In genomic region chr4:136425000-136425288, GRCm38 (mm10) we compare ENCODE assay signal across 8 mouse cellular contexts. TPM values are rescaled to one million over a fixed set of nuclear protein-coding genes. Genes with fewer than 3 reads are reported as not detected.
DNase-seq lines count a peak whose midpoint lies in the region; ATAC-seq and TF ChIP-seq lines count a peak whose summit lies in the region.

No protein-coding gene starts in this region.

- H3K27ac ChIP-seq in cerebellum, adult 2 months (ENCODE audit: insufficient read depth, low read length) = no peak overlapping the region
- H3K27ac ChIP-seq in heart, embryonic 16.5 days (ENCODE audit: low read length) = no peak overlapping the region
- H3K27ac ChIP-seq in limb, embryonic 13.5 days = no peak overlapping the region
- no peak overlapping the region for H3K27ac ChIP-seq in neural tube, embryonic 13.5 days (replicated peaks)

- H3K4me1 ChIP-seq in megakaryocyte, embryonic 14.5 days = peaks cover 19% of the 10 kb centered on the region
- no peaks in the 10 kb centered on the region; the same call in 1 of the 2 replicates for H3K4me1 ChIP-seq in cerebellum, adult 2 months (ENCODE audit: control insufficient read depth, insufficient read depth, low read length)
- H3K4me1 ChIP-seq in heart, embryonic 16.5 days (ENCODE audit: control insufficient read depth, insufficient read depth, low read length) = peaks cover 11% of the 10 kb centered on the region
- peaks cover 13% of the 10 kb centered on the region for H3K4me1 ChIP-seq in limb, embryonic 13.5 days
- H3K4me1 ChIP-seq in neural tube, embryonic 13.5 days (replicated peaks) = peaks cover 21% of the 10 kb centered on the region

- H3K9me3 ChIP-seq in megakaryocyte, embryonic 14.5 days = no peaks in the 10 kb centered on the region
- H3K9me3 ChIP-seq in heart, embryonic 16.5 days (replicated peaks; ENCODE audit: control insufficient read depth, low read length) = no peaks in the 10 kb centered on the region
- H3K9me3 ChIP-seq in limb, embryonic 13.5 days = no peaks in the 10 kb centered on the region
- no peaks in the 10 kb centered on the region for H3K9me3 ChIP-seq in neural tube, embryonic 13.5 days

- peak overlapping the region; percentile 95 for H3K4me2 ChIP-seq in heart, embryonic 16.5 days (ENCODE audit: low read depth, low read length)
- peak overlapping the region; percentile 97 for H3K4me2 ChIP-seq in limb, embryonic 13.5 days (replicated peaks)
- H3K4me2 ChIP-seq in neural tube, embryonic 13.5 days = peak overlapping the region; percentile 81

- peaks cover 92% of the 10 kb centered on the region for H3K27me3 ChIP-seq in megakaryocyte, embryonic 14.5 days (replicated peaks)
- H3K27me3 ChIP-seq in cerebellum, adult 2 months (ENCODE audit: control insufficient read depth, insufficient read depth, low read length) = peaks cover 7% of the 10 kb centered on the region; the same call in 1 of the 2 replicates
- H3K27me3 ChIP-seq in heart, embryonic 16.5 days (ENCODE audit: control insufficient read depth, insufficient read depth, low read length) = peaks cover 37% of the 10 kb centered on the region
- H3K27me3 ChIP-seq in limb, embryonic 13.5 days = peaks cover 53% of the 10 kb centered on the region
- peaks cover 57% of the 10 kb centered on the region for H3K27me3 ChIP-seq in neural tube, embryonic 13.5 days

- peak; percentile 48; the same call in 1 of the 2 replicates for TF ChIP-seq CTCF in cerebellum, adult 2 months (IDR thresholded peaks at IDR 0.05; ENCODE audit: borderline replicate concordance, insufficient read depth, low read depth, low read length)

- peak overlapping the region; percentile 76 for H3K4me3 ChIP-seq in megakaryocyte, embryonic 14.5 days (replicated peaks)
- peak overlapping the region; percentile 44 for H3K4me3 ChIP-seq in cerebellum, adult 2 months (replicated peaks; ENCODE audit: insufficient read depth, low read depth, low read length)
- H3K4me3 ChIP-seq in heart, embryonic 16.5 days (ENCODE audit: low read length) = peak overlapping the region; percentile 59
- H3K4me3 ChIP-seq in limb, embryonic 13.5 days = peak overlapping the region; percentile 57
- peak overlapping the region; percentile 45 for H3K4me3 ChIP-seq in neural tube, embryonic 13.5 days

- WGBS in cerebellum, adult 2 months = 4% methylated on average over 15 of the region's 15 CpGs
- WGBS in heart, embryonic 16.5 days = 3% methylated on average over 15 of the region's 15 CpGs
- WGBS in limb, embryonic 13.5 days = 4% methylated on average over 15 of the region's 15 CpGs
- 3% methylated on average over 15 of the region's 15 CpGs for WGBS in neural tube, embryonic 13.5 days

- H3K36me3 ChIP-seq in megakaryocyte, embryonic 14.5 days (replicated peaks; ENCODE audit: low read length) = no peaks in the 10 kb centered on the region
- H3K36me3 ChIP-seq in heart, embryonic 16.5 days (ENCODE audit: control insufficient read depth, insufficient read depth) = no peaks in the 10 kb centered on the region
- H3K36me3 ChIP-seq in limb, embryonic 13.5 days = no peaks in the 10 kb centered on the region
- no peaks in the 10 kb centered on the region for H3K36me3 ChIP-seq in neural tube, embryonic 13.5 days

- peak overlapping the region; percentile 66 for H3K9ac ChIP-seq in heart, embryonic 16.5 days (ENCODE audit: low read length)
- H3K9ac ChIP-seq in limb, embryonic 13.5 days = peak overlapping the region; percentile 70
- peak overlapping the region; percentile 67 for H3K9ac ChIP-seq in neural tube, embryonic 13.5 days

- no peak for ATAC-seq in megakaryocyte, adult 5-6 weeks (ENCODE audit: poor library complexity, severe bottlenecking)
- ATAC-seq in heart, embryonic 16.5 days (replicated peaks; ENCODE audit: extremely low read depth, insufficient read depth, low FRiP score) = 0 out of 2 replicates have a peak, but pooled peaks have one; percentile 6
- no peak; the same call in 1 of the 2 replicates for ATAC-seq in limb, embryonic 13.5 days (ENCODE audit: low FRiP score, low read depth)
- no peak for ATAC-seq in neural tube, embryonic 13.5 days (ENCODE audit: low read depth)

- DNase-seq in cerebellum, adult 2 months = peak; percentile 25 to 43
- no peak for DNase-seq in layer of hippocampus, adult 9-11 months
- no peak for DNase-seq in layer of hippocampus, adult 8-10 months (ENCODE audit: low spot score in 2 of 2)

- TF ChIP-seq POLR2A in cerebellum, adult 2 months (IDR thresholded peaks at IDR 0.05; ENCODE audit: borderline replicate concordance, insufficient read depth, low read length) = no peak

RNA-seq across cellular contexts. Expression of gene Htr1d, which starts 1.6 kb away (rescaled TPM):
- not detected in 2 replicates for polyA plus RNA-seq in megakaryocyte, embryonic 14.5 days (2012; ENCODE audit: insufficient read depth, low replicate concordance)
- total RNA-seq in megakaryocyte, adult 5-6 weeks (2015) = not detected in 2 replicates
- not detected in 2 replicates for total RNA-seq in megakaryocyte, adult 5-6 weeks (2017)
- 1.2 and 1.8 TPM in 2 replicates for polyA plus RNA-seq in cerebellum, adult 2 months (2012; rRNA removed)
- 0.14 and 0.20 TPM in 2 replicates for polyA plus RNA-seq in heart, embryonic 16.5 days (2015; fragmentation: Nextera tagmentation; extraction: Ambion mirVana)
- 0.55 and 0.89 TPM in 2 replicates for polyA plus RNA-seq in limb, embryonic 13.5 days (2015; fragmentation: Nextera tagmentation; extraction: Ambion mirVana)
- polyA plus RNA-seq in neural tube, embryonic 13.5 days (2015; fragmentation: Nextera tagmentation; extraction: Ambion mirVana) = 0.75 and 1.4 TPM in 2 replicates
- total RNA-seq in layer of hippocampus, adult 8-10 months (2022) = under 1 TPM; 0.14 to 0.76 (median 0.28) TPM

RNA-seq across cellular contexts. Expression of gene 6030445D17Rik, which starts 37.1 kb away (rescaled TPM):
- polyA plus RNA-seq in megakaryocyte, embryonic 14.5 days (2012; ENCODE audit: insufficient read depth, low replicate concordance) = not detected in 2 replicates
- total RNA-seq in megakaryocyte, adult 5-6 weeks (2015) = 0.13 TPM in 1 of 2 replicates, not detected in the other
- not detected in 2 replicates for total RNA-seq in megakaryocyte, adult 5-6 weeks (2017)
- 0.61 and 0.67 TPM in 2 replicates for polyA plus RNA-seq in cerebellum, adult 2 months (2012; rRNA removed)
- 0.32 TPM in 1 of 2 replicates, not detected in the other for polyA plus RNA-seq in heart, embryonic 16.5 days (2015; fragmentation: Nextera tagmentation; extraction: Ambion mirVana)
- polyA plus RNA-seq in limb, embryonic 13.5 days (2015; fragmentation: Nextera tagmentation; extraction: Ambion mirVana) = 0.10 and 0.29 TPM in 2 replicates
- polyA plus RNA-seq in neural tube, embryonic 13.5 days (2015; fragmentation: Nextera tagmentation; extraction: Ambion mirVana) = 0.43 TPM in 1 of 2 replicates, not detected in the other
- 1 to 10 TPM in 1 of 4 experiments, under 1 TPM in 3; 0.57 to 1.3 (median 0.85) TPM for total RNA-seq in layer of hippocampus, adult 8-10 months (2022)

RNA-seq across cellular contexts. Expression of gene Luzp1, which starts 44.6 kb away (rescaled TPM):
- 0.11 and 0.22 TPM in 2 replicates for polyA plus RNA-seq in megakaryocyte, embryonic 14.5 days (2012; ENCODE audit: insufficient read depth, low replicate concordance)
- total RNA-seq in megakaryocyte, adult 5-6 weeks (2015) = 3.4 and 6.7 TPM in 2 replicates
- total RNA-seq in megakaryocyte, adult 5-6 weeks (2017) = 3.5 and 4.8 TPM in 2 replicates
- 48.0 TPM in 2 replicates for polyA plus RNA-seq in cerebellum, adult 2 months (2012; rRNA removed)
- 96.1 and 97.5 TPM in 2 replicates for polyA plus RNA-seq in heart, embryonic 16.5 days (2015; fragmentation: Nextera tagmentation; extraction: Ambion mirVana)
- 155 TPM in 2 replicates for polyA plus RNA-seq in limb, embryonic 13.5 days (2015; fragmentation: Nextera tagmentation; extraction: Ambion mirVana)
- polyA plus RNA-seq in neural tube, embryonic 13.5 days (2015; fragmentation: Nextera tagmentation; extraction: Ambion mirVana) = 70.9 and 77.6 TPM in 2 replicates
- total RNA-seq in layer of hippocampus, adult 8-10 months (2022) = 100 to 1,000 TPM in 2 of 4 experiments, 10 to 100 TPM in 2; 72.1 to 118 (median 95.1) TPM

Comparison
In these comparisons a context has a peak if more than half of its experiments do, and no peak if none do; other contexts are left out.
1. DNase-seq: peak in cerebellum, adult 2 months (2 of 2); none in layer of hippocampus, adult 9-11 months (single experiment) and layer of hippocampus, adult 8-10 months (0 of 2).
2. RNA of gene Luzp1, which starts 44.6 kb away (polyA plus RNA-seq): 155 TPM in limb, embryonic 13.5 days, 96.1 to 97.5 TPM in heart, embryonic 16.5 days, 70.9 to 77.6 TPM in neural tube, embryonic 13.5 days and 48.0 TPM in cerebellum, adult 2 months; 0.11 to 0.22 TPM in megakaryocyte, embryonic 14.5 days; every median in the first group is over 10 times any median in the second.
3. Peak in every context shown above with its lines, with median percentiles within 50 percentile points of each other: H3K4me3 ChIP-seq, H3K4me2 ChIP-seq and H3K9ac ChIP-seq.